Mouse (Mus musculus): Measurements from ENCODE around the gene Eef1akmt3. TPM values are rescaled to one million over a fixed set of nuclear protein-coding genes. Genes with fewer than 3 reads are reported as not detected.
"Not testable (repeated sequence)": the region's sequence is repeated elsewhere in the genome, so short reads cannot be mapped to it uniquely, and the experiment has no call there.

Eef1akmt3 gene
- polyA plus RNA-seq, 1 experiment from 2014 or later, result 0.37 TPM

DNA sequence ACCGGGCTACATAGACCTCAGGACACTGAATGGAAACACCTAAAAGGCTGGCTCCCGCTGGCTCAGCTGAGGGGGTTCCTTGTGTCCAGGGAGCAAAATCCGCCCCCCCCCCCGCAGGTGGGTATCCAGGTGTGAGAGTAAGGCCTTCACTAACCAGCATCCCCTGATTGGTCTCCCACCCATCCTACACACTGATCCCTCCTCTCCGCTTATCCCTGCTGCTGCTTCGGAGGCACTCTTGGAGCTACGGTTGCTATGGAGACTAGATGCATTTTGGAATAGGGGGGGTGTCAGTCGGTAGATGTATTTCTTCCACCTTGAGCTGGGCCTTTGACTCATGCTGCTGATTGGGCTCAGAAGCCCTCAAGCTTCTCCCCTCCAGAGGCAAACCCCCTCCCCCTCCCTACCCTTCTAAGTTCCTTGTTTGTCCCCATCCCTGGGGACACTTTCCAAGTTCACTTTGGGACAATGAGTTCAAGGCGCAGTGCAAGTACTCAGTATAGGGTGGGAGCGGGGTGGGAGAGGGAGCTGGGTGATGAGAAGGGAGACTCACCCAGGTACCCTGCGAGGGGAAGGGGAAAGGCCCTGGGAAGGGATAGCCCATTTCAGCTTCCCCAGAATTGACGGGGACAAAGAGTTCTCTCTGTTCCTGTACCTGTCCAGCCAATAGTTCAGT is 36.8 kb upstream of the Eef1akmt3 start:
- WGBS, result under 1% methylated on average over 12 of the region's 12 CpGs
- ATAC-seq (replicated peaks), result peak; percentile 77
- peak overlapping the region; percentile 93 for H3K27ac ChIP-seq
- peak overlapping the region; percentile 89 for H3K9ac ChIP-seq
- peak overlapping the region; percentile 89 for H3K4me2 ChIP-seq
- peaks cover 60% of the 10 kb centered on the region for H3K4me1 ChIP-seq
- peaks cover under 1% of the 10 kb centered on the region; the same call in 1 of the 2 replicates for H3K36me3 ChIP-seq (replicated peaks)
- H3K4me3 ChIP-seq, result peak overlapping the region; percentile 87
- no peaks in the 10 kb centered on the region for H3K27me3 ChIP-seq (replicated peaks)
- H3K9me3 ChIP-seq, result no peaks in the 10 kb centered on the region

DNA sequence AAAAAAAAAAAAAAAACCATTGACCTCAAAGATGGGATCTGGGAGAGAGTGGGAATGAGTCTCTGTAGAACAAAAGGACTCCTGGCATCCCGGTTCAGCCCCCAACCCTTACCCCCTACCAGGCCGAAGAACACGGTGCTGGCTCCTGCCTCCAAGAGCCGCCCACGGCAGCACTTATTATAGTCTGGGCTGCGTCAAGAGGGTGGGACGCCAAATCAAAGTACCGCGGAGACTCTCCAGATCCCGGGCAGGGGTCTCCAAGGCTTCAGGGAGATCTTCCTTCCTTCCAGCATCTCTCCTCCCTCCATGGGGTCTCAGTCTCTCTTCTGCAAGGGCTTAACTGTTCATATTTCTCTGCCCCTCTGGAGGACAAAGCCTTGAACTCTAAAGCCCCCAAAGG is 36.2 kb upstream of the Eef1akmt3 start:
- Histone ChIP-seq H3K9me3 (no peaks in the 10 kb centered on the region), H3K27ac (peak overlapping the region; percentile 93), H3K4me2 (peak overlapping the region; percentile 89), H3K9ac (peak overlapping the region; percentile 44), H3K4me1 (peaks cover 53% of the 10 kb centered on the region), H3K4me3 (peak overlapping the region; percentile 87), H3K36me3 (replicated peaks) (no peaks in the 10 kb centered on the region), H3K27me3 (replicated peaks) (no peaks in the 10 kb centered on the region)
- peak; percentile 1; the same call in 1 of the 2 replicates for ATAC-seq (replicated peaks)
- WGBS, result 4% methylated on average over 10 of the region's 10 CpGs

DNA sequence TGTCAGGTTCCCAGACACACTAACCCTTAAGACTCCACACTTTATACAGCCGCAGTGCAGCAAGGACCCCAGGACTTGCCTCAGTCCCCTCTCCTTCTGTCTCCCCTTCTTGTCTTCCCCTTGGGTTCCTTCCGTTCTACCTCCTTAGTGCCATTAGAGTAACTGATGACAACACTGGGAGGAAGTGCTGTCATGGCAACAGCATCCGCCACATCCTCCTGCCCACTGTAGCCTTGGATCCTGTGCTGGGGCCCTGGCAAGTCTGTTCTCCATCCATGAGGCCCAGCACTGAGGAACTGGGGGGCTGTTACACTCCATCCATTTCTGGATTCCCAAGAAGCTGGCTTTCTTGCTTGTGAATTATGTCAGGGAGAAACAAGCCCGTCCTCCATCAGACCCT is 34.8 kb upstream of the Eef1akmt3 start:
- Histone ChIP-seq H3K9ac (no peak overlapping the region), H3K27me3 (replicated peaks) (no peaks in the 10 kb centered on the region), H3K36me3 (replicated peaks) (no peaks in the 10 kb centered on the region), H3K9me3 (no peaks in the 10 kb centered on the region), H3K4me1 (peaks cover 43% of the 10 kb centered on the region), H3K27ac (no peak overlapping the region), H3K4me2 (no peak overlapping the region), H3K4me3 (no peak overlapping the region)
- WGBS, result 47% methylated on average over 4 of the region's 4 CpGs
- ATAC-seq (replicated peaks), result no peak

DNA sequence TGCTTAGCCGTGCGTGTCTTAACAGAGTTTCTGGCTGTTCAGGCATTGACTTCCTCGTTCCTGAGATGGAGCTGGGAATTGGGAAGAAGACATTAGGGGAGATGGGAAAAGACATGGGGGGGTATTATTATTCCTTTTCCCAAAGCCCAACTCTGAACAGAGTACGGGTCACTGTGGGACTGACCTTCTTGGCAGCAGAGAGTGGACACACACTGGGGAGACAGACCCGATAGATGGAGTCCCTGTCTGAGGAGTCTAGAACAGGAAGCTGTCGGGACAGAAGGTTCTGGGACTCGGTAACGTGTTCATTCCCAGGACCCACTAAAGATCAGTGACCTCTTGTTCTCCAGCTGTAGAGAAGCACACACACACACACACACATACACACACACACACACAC is 34.3 kb upstream of the Eef1akmt3 start:
- 82% methylated on average over 8 of the region's 8 CpGs for WGBS

DNA sequence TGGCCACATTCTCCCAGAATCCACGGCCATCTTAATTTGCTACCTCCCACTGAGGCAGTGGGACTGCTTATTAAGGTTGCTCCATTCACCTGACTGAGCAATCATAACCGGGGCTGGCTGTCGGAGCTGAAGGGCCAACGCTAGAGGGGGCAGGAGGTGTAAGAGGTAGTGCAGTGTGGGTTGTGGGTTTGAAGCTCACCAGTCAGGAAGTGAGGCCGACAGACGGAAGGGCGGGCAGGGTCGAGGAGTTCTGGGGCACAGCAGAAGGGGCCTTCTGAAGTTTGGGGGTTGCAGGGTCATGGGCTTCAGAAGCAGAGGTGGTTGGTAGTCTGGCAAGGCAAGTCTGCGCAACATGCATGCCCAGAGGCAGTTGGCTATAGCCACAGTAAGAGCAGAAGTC is 33.8 kb upstream of the Eef1akmt3 start, which contains the start of gene Agap2:
Gene Agap2, plus strand, starts transcription at position 205 of the 400 bp plus-strand sequence.
- no peak within 1 kb of the TSS for H3K4me2 ChIP-seq
- no peaks in the 10 kb centered on the region for H3K9me3 ChIP-seq
- peaks cover 39% of the 10 kb centered on the region for H3K4me1 ChIP-seq
- no peak within 1 kb of the TSS for H3K9ac ChIP-seq
- WGBS, result 71% methylated on average over 9 of the region's 9 CpGs
- H3K27me3 ChIP-seq (replicated peaks), result no peaks in the 10 kb centered on the region
- ATAC-seq (replicated peaks), result no peak
- H3K27ac ChIP-seq, result no peak within 1 kb of the TSS
- no peaks in the 10 kb centered on the region for H3K36me3 ChIP-seq (replicated peaks)
- no peak within 1 kb of the TSS for H3K4me3 ChIP-seq

More for the DNA sequence above, 34.3 kb upstream of the Eef1akmt3 start:
- Histone ChIP-seq H3K27me3 (replicated peaks) (no peaks in the 10 kb centered on the region), H3K4me1 (peaks cover 43% of the 10 kb centered on the region), H3K4me3 (no peak overlapping the region), H3K4me2 (no peak overlapping the region), H3K9ac (no peak overlapping the region), H3K27ac (no peak overlapping the region), H3K9me3 (no peaks in the 10 kb centered on the region), H3K36me3 (replicated peaks) (no peaks in the 10 kb centered on the region)
- no peak for ATAC-seq (replicated peaks)

DNA sequence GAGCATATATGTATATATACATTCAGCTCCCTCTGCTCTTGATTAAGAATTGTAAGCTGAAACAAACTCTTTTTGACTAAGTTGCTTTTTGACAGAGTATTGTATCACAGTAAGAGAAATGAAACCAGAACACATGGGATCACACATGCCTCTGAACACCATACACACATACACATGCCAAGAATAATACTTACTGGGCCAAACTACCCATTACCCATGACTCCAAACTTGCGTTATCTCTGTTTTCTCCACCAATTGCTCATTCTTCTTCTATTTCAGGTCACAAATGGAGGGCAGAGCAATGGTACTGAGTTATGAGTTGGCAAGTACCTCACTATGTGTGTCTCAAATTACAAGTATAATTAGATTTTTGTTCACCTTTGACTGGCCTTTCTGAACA is 32.7 kb upstream of the Eef1akmt3 start:
- Histone ChIP-seq H3K27me3 (replicated peaks) (no peaks in the 10 kb centered on the region), H3K27ac (no peak overlapping the region), H3K4me3 (no peak overlapping the region), H3K9ac (no peak overlapping the region), H3K4me2 (no peak overlapping the region), H3K9me3 (no peaks in the 10 kb centered on the region), H3K4me1 (peaks cover 43% of the 10 kb centered on the region), H3K36me3 (replicated peaks) (no peaks in the 10 kb centered on the region)
- no peak for ATAC-seq (replicated peaks)
- WGBS, result 96% methylated on average over 1 of the region's 1 CpGs

DNA sequence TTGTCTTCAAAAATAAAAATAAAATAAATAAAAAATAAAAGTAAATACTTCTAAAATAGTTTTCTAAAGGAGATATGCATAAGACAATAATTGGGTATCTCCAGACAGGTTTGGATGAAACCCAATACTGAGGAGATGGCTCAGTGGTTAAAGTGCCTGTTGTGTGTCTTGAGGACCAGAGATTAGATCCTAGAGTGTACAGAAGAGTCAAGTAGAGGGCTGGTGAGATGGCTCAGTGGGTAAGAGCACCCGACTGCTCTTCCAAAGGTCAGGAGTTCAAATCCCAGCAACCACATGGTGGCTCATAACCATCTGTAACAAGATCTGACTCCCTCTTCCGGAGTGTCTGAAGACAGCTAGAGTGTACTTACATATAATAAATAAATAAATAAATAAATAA is 31.7 kb upstream of the Eef1akmt3 start:
- not testable (repeated sequence) for H3K9me3 ChIP-seq; H3K9ac ChIP-seq; H3K27ac ChIP-seq; H3K4me3 ChIP-seq; ATAC-seq (replicated peaks); H3K36me3 ChIP-seq (replicated peaks); H3K4me2 ChIP-seq; H3K27me3 ChIP-seq (replicated peaks)
- peaks cover 47% of the 10 kb centered on the region for H3K4me1 ChIP-seq
- 94% methylated on average over 2 of the region's 2 CpGs for WGBS

DNA sequence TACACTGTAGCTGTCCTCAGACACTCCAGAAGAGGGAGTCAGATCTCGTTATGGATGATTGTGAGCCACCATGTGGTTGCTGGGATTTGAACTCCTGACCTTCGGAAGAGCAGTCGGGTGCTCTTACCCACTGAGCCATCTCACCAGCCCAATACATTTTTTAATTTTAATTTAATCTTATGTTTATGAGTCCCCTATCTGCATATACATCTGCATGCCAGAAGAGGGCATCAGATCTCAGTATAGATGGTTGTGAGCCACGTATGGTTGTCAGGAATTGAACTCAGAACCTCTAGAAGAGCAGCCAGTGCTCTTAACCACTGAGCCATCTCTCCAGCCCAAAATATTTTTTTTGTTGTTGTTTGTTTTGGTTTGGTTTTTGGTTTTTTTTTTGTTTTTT is 31.0 kb upstream of the Eef1akmt3 start:
- WGBS, result 87% methylated on average over 4 of the region's 4 CpGs
- not testable (repeated sequence) for H3K9me3 ChIP-seq; H3K9ac ChIP-seq; H3K4me2 ChIP-seq; H3K27ac ChIP-seq; H3K4me3 ChIP-seq; H3K27me3 ChIP-seq (replicated peaks); ATAC-seq (replicated peaks)
- Histone ChIP-seq H3K4me1 (peaks cover 42% of the 10 kb centered on the region), H3K36me3 (replicated peaks) (peaks cover 13% of the 10 kb centered on the region)

DNA sequence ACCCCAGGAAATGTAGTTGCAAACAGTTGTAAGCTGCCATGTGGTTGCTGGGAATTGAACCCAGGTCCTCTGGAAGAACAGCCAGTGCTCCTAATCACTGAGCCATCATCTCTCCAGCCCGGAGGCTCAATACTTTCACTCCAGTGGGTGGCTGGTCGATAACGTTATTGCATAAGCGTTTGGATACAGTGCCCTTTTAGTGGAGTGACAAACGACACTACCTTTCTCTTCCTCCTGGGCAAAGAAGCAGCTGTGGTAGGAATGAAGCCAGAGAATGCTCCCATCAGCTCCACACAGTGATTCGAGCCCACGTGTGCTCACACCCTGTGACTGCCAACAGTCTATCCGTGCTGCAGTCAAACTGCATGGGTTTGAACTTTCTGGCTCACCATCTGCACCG is 29.9 kb upstream of the Eef1akmt3 start:
- H3K27ac ChIP-seq, result peak overlapping the region; percentile 81

DNA sequence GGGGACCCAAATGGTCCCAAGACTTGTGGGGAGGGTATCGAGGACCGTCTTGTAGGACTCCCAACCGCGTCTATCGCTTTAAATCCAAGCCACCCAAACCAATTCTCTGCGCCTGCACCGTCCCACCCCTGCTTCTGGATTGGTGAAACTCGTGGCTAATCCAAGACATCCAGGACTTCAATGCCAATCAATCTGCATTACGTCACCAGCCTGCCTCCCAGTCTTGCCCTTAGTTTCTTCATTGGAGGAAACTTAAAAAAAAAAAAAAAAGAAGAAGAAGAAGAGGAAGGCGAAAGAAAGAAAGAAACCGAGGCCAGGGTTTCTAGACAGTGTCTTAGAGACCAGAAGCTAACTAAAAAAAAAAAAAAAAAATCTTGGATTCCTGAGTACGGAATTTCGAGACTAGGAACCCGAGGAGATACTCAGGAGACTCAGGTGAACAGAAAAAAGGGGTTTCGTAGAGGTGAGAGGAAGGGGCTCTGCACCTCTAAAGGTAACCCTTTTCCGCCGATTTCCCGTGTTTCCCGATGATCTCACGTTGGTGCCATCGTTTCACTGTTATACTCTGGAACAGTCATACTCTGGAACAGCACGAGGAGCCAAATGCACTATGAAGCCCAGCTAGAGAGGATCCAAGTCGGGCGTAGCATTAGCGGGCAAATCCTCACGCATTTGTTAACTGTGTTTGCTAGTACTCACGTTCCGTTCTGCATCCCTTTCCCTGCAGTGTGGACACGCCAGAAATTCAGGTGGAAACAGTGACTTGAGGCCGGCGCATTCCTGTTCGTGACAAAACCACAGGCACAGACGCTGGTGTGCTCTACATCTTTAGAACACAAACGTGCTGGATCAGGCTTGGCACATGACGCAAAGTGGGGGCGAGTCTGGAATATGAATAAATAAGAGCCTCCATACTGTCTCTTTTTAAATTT is 29.1 kb upstream of the Eef1akmt3 start, which contains the start of gene Tspan31:
Gene Tspan31, minus strand, starts transcription at position 75 of the 932 bp plus-strand sequence.
- ATAC-seq (replicated peaks), result peak; percentile 95
- 1% methylated on average over 36 of the region's 36 CpGs for WGBS
- Histone ChIP-seq H3K36me3 (replicated peaks) (peaks cover 31% of the 10 kb centered on the region), H3K27me3 (replicated peaks) (no peaks in the 10 kb centered on the region), H3K4me1 (peaks cover 33% of the 10 kb centered on the region), H3K4me3 (peak within 1 kb of the TSS; percentile 78), H3K4me2 (peak within 1 kb of the TSS; percentile 77), H3K9ac (peak within 1 kb of the TSS; percentile 62), H3K9me3 (no peaks in the 10 kb centered on the region), H3K27ac (peak within 1 kb of the TSS; percentile 95)

More for the DNA sequence above, 29.9 kb upstream of the Eef1akmt3 start:
- no peak for ATAC-seq (replicated peaks)
- Histone ChIP-seq H3K27me3 (replicated peaks) (no peaks in the 10 kb centered on the region), H3K4me2 (peak overlapping the region; percentile 77), H3K4me3 (peak overlapping the region; percentile 78), H3K4me1 (peaks cover 33% of the 10 kb centered on the region), H3K9me3 (no peaks in the 10 kb centered on the region), H3K9ac (peak overlapping the region; percentile 57; the same call in 1 of the 2 replicates), H3K36me3 (replicated peaks) (peaks cover 24% of the 10 kb centered on the region)
- WGBS, result 80% methylated on average over 9 of the region's 9 CpGs

DNA sequence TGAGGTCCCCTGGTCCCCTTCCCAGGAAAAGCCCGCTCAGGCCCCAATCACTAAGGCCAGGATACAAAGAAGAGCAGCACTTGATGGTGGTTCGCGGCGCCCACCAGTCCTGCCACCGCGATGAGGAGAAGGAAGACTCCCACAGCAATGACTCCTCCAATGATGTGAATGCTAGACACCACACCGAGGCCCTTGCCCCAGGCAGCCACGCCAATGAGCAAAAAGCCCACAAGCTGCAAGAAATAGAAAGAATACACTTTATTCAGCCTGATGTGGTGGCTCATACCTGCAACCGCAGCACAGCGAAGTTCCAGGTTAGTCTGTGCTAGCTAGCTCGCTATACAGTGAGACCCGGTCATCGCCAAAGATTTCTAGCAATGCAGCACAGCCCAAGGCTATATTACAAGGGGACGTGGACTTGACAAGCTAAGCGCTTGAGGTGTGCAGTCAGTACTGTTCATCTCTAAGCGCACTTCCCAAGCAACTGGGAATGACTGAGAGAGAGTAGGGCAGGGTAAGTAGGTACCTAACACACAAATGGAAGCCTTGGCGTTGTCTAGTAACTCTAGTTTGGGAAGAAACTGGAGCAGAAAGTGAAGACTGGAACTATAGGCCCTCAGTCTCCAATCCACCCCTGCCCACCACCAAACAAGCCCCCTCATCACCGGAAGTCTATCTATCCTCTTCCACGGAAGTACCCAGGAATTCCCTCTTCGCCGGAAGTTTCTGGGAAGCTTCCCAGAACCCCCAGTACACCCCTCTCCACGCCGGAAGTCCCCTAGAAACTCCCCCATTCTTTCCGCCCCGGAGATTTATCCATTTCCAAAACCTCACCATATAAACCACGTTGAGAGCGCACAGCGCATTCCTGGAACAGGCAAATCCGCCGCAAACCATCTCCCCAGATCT is 28.2 kb upstream of the Eef1akmt3 start:
- peak overlapping the region; percentile 77 for H3K4me2 ChIP-seq
- peaks cover 42% of the 10 kb centered on the region for H3K4me1 ChIP-seq
- no peaks in the 10 kb centered on the region for H3K9me3 ChIP-seq
- 7% methylated on average over 30 of the region's 30 CpGs for WGBS
- H3K27ac ChIP-seq, result peak overlapping the region; percentile 95
- H3K36me3 ChIP-seq (replicated peaks), result peaks cover 36% of the 10 kb centered on the region
- H3K9ac ChIP-seq, result peak overlapping the region; percentile 62
- H3K27me3 ChIP-seq (replicated peaks), result no peaks in the 10 kb centered on the region
- peak overlapping the region; percentile 78 for H3K4me3 ChIP-seq
- peak; percentile 79 for ATAC-seq (replicated peaks)
